Mouse (Mus musculus) lung, embryonic 16.5 days (tissue): Measurements from ENCODE around the gene Fbxl19. TPM values are rescaled to one million over a fixed set of nuclear protein-coding genes. Genes with fewer than 3 reads are reported as not detected.

Experiments
- ATAC-seq: fragments of 200-750 bp; cut with Nextera tagmentation; 2 replicates; pipeline ENCODE4 v1.8.0; 2017; ENCODE audit warnings: low read depth, mild to moderate bottlenecking, moderate library complexity
- H3K27ac ChIP-seq: fragments of 300-500 bp; sonication (generic); 2 replicates; pipeline ENCODE4 v1.5.1; 2014; ENCODE audit warnings: mild to moderate bottlenecking, control low read depth, low read length
- H3K27me3 ChIP-seq: fragments of 300-500 bp; sonication (generic); 2 replicates; pipeline ENCODE4 v1.6.1; 2014; ENCODE audit warnings: low read depth, low read length, mixed read lengths; ENCODE audit not compliant: control insufficient read depth, insufficient read depth
- H3K36me3 ChIP-seq: fragments of 300-500 bp; sonication (generic); 2 replicates; pipeline ENCODE4 v1.6.1; 2014; ENCODE audit warnings: low read length; ENCODE audit not compliant: control insufficient read depth, insufficient read depth
- H3K4me1 ChIP-seq: fragments of 300-500 bp; sonication (generic); replicated peaks from 2 replicates; pipeline ENCODE4 v1.6.1; 2014; ENCODE audit warnings: low read length, mixed read lengths; ENCODE audit not compliant: control insufficient read depth, insufficient read depth
- H3K4me2 ChIP-seq: fragments of 300-500 bp; sonication (generic); 2 replicates; pipeline ENCODE4 v1.6.1; 2014; ENCODE audit warnings: low read depth, low read length, control low read depth
- H3K4me3 ChIP-seq: fragments of 300-500 bp; sonication (generic); 2 replicates; pipeline ENCODE4 v1.5.1; 2014; ENCODE audit warnings: mild to moderate bottlenecking, low read length, control low read depth
- H3K9ac ChIP-seq: fragments of 300-500 bp; sonication (generic); 2 replicates; pipeline ENCODE4 v1.6.1; 2014; ENCODE audit warnings: low read length, control low read depth
- H3K9me3 ChIP-seq: fragments of 300-500 bp; sonication (generic); 2 replicates; pipeline ENCODE4 v1.6.1; 2016; ENCODE audit warnings: low read length; ENCODE audit not compliant: control insufficient read depth
- WGBS: fragments of 180-500 bp; shearing (Covaris S2); extraction: QIAGEN DNeasy Blood & Tissue Kit; methylation state at CpG from one replicate; pipeline ENCODE4 v1.1.7; 2014; 5-methylcytosine and 5-hydroxymethylcytosine counted together
- polyA plus RNA-seq: library from polyadenylated mRNA; unstranded; fragments of >200 nt; fragmentation: Nextera tagmentation; extraction: Ambion mirVana; gene quantifications from 2 replicates; pipeline ENCODE4 v1.2.1, GENCODE M21; 2015

Gene Fbxl19
- polyA plus RNA-seq, 1 experiment from 2014 or later, result 3.1 TPM

DNA sequence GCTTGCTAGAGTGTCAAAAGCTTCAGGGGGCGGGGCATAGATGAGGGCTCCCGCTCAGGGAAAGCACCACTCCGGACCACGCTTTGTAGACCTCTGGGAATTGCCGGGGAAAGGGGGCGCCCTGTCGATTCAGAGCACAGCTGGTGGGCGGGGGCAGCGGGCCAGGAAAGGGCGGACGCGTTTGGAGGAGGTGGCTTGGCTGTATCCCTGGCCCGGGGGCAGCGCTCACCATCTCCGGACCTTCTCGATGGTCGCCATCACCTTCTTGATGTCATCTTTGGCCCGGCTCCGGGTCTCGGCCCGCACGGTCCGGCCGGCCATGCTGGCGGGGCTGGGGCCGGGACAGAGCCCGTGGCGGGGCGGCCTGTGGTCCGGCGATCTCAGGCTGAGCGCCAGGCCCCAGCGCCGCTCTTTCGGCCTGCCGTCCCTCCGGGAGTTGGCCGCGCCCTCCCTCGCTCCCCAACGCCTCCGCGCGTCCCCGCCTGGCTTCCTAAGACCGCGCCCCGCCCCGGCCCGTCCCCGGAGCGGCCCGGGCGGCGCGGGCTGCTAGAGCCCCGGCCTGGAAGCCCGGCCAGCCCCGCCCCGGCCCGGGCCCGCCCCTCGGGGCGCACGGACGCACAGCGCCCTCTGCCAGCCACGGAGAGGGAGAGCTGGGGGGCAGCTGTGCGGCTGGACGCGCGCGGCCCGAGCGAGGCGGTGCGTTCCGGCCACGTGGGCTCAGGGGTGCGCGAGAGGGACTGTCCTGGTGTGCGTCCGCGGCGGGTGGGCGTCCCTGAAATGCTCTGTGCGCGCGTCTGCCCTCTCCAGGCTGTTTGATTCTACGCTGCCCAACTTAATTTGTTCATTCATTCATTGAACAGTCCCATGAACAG, 35.9 kb upstream of the Fbxl19 start, which contains the start of gene Bcl7c:
Bcl7c (minus strand) TSS at position 727 of the 872 bp plus-strand sequence.
- Histone ChIP-seq H3K9ac (peak within 1 kb of the TSS; percentile 87), H3K27me3 (no peaks in the 10 kb centered on the region), H3K36me3 (peaks cover 10% of the 10 kb centered on the region), H3K4me1 (peaks cover 32% of the 10 kb centered on the region), H3K9me3 (no peaks in the 10 kb centered on the region), H3K27ac (peak within 1 kb of the TSS; percentile 99), H3K4me2 (peak within 1 kb of the TSS; percentile 92), H3K4me3 (peak within 1 kb of the TSS; percentile 81)
- WGBS, result under 1% methylated on average over 66 of the region's 90 CpGs
- peak; percentile 86 for ATAC-seq

DNA sequence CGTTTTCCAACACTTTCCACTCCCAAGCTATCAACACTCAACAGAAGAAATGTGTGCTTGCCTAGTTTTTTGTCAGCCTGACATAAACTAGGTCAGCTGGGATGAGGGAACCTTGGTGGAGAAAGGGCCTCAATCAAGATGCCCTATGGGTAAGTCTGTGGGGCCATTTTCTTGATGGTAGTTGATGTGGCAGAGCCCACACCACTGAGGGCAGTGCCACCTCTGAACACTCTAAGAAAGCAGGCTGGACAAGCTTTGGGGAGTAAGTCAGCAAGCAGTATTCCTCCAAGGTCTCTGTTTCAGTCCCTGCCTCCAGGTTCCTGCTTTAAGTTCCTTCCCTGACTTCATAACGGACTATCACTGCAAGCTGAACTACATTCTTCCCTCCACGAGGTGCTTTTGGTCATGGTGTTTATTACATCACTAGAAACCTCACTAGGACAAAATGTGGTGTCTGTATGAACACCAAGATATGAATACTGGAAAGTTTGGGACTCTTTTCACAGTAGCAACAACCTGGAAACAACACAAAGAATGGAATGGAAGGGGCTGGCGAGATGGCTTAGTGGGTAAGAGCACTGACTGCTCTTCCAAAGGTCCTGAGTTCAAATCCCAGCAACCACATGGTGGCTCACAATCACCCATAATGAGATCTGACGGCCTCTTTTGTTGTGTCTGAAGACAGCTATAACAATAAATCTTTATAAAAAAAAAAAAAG, 34.9 kb upstream of the Fbxl19 start:
- ATAC-seq, result no peak
- Histone ChIP-seq H3K27ac (peak overlapping the region; percentile 99), H3K4me3 (peak overlapping the region; percentile 81), H3K9ac (peak overlapping the region; percentile 87), H3K4me2 (peak overlapping the region; percentile 92), H3K4me1 (peaks cover 33% of the 10 kb centered on the region), H3K9me3 (no peaks in the 10 kb centered on the region), H3K36me3 (peaks cover 3% of the 10 kb centered on the region), H3K27me3 (no peaks in the 10 kb centered on the region)
- WGBS, result 56% methylated on average over 5 of the region's 5 CpGs

DNA sequence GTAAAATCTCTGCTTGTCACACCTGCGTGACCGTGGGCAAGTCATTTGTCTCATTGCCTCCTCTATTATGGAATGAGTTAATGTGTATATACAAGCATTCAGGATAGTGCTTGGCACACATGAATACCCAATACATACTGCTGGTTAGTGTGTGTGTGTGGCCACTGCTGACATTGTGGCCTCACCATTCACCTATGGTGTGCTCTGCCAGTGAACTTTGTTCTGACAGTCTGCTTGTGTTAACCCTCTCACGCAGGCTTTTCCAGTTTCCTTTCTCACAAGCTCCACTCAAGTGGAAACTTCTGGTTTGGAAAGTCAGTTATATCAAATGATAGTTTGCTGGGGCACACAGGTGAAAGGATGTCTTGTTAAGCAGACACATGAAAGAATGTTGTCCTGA, 33.3 kb upstream of the Fbxl19 start:
- no peak overlapping the region for H3K4me3 ChIP-seq
- H3K4me2 ChIP-seq, result no peak overlapping the region
- H3K4me1 ChIP-seq, result peaks cover 33% of the 10 kb centered on the region
- H3K9me3 ChIP-seq, result no peaks in the 10 kb centered on the region
- no peaks in the 10 kb centered on the region; the same call in 1 of the 2 replicates for H3K36me3 ChIP-seq
- ATAC-seq, result no peak
- H3K27me3 ChIP-seq, result no peaks in the 10 kb centered on the region
- H3K9ac ChIP-seq, result no peak overlapping the region
- 77% methylated on average over 3 of the region's 3 CpGs for WGBS
- no peak overlapping the region; the same call in 1 of the 2 replicates for H3K27ac ChIP-seq

DNA sequence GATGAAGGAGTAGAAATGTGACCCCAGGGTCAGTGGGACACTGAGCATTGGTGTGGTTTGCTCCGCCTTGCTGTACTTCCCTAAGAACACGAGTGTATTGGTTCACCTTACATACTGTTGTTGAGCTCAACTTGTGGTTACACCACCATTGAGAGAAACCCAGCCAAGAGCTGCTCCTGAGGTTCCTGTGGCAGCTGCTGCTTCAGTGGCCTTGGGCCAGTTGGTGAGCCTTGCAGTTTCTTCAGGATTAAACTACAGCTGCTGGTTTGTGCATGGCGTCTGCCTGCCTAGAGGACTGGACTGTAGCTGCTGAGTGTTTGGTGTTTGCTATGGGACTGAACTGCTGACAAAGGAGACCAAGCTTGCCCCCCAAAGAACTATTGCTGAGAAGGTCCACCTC, 32.9 kb upstream of the Fbxl19 start:
- Histone ChIP-seq H3K4me1 (peaks cover 33% of the 10 kb centered on the region), H3K27ac (peak overlapping the region; percentile 93), H3K36me3 (no peaks in the 10 kb centered on the region), H3K9me3 (no peaks in the 10 kb centered on the region), H3K4me3 (no peak overlapping the region), H3K27me3 (no peaks in the 10 kb centered on the region), H3K9ac (no peak overlapping the region), H3K4me2 (no peak overlapping the region)
- ATAC-seq, result no peak
- 53% methylated on average over 3 of the region's 3 CpGs for WGBS

DNA sequence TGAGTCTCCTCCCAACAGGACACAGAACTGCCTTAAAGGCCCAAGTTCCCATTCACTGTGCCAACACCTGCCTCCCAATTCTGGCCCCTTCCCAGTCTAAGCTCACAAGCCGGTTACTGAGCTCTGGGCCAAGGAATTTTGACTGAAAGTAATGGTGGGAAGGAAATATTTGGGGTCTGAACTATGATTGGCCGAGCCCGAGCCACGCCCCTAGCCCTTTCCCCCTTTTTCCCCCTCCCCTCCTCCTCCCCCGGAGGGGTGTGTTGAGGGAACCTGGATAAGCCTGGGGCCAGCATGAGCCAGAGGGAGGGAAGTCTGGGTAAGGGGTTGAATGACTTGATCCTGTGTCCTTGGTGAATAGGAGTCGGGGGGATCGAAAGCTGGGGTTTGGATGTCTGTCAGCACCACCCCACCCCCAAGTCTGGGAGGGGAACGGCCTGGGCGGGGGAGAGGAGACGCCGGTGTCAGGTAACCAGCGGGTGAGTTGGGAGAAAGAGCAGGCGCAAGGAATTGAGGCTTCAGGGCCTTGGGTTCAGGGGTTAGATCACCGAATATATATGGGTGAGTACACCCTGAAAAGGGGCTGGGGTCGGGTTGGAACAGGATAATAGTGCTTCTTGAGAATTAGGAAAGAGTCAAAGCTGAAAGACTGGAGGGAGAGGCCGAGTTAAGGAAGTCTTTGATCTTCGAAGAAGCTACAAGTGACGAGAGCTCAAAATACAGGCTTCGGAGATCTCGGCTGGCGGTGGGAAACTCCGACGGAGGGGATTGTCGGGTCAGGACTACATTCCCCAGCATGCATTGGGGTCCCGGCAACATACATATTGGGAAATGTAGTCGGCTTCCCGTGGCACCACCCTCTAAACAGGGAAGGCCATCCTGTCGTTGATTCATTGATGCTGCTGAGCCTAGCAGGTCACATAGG, 31.6 kb upstream of the Fbxl19 start, which contains the start of gene Ctf1:
Ctf1 (plus strand) TSS at position 276 of the 925 bp plus-strand sequence.
- ATAC-seq, result peak; percentile 46
- no peaks in the 10 kb centered on the region for H3K9me3 ChIP-seq
- peak within 1 kb of the TSS; percentile 63 for H3K9ac ChIP-seq
- H3K4me1 ChIP-seq, result peaks cover 33% of the 10 kb centered on the region
- peak within 1 kb of the TSS; percentile 49 for H3K4me3 ChIP-seq
- no peaks in the 10 kb centered on the region for H3K36me3 ChIP-seq
- H3K4me2 ChIP-seq, result peak within 1 kb of the TSS; percentile 63
- WGBS, result 2% methylated on average over 27 of the region's 28 CpGs
- H3K27me3 ChIP-seq, result no peaks in the 10 kb centered on the region
- peak within 1 kb of the TSS; percentile 93 for H3K27ac ChIP-seq

DNA sequence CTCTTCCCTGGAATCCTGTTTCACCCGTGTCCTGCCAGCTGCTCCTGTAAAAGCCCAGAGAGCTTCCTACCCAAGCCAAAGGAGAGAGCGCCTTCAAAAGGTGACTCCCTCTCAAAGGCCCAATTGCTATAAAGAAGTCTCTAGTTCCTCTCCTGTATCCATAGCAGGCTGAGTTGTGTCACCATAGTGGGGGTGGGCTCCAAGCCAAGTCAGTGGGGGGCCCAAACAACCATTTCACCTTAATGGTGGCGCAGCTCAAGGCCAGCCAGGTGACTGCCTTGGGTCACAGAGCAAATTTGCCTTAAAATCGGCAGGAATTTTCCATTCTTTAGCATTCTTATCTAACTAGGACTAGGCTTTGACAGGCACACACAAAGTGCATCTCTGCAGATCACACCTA, 29.5 kb upstream of the Fbxl19 start:
- no peaks in the 10 kb centered on the region for H3K36me3 ChIP-seq
- no peak overlapping the region for H3K9ac ChIP-seq
- peaks cover 24% of the 10 kb centered on the region for H3K4me1 ChIP-seq
- no peak overlapping the region for H3K4me2 ChIP-seq
- ATAC-seq, result no peak
- no peak overlapping the region for H3K4me3 ChIP-seq
- H3K27ac ChIP-seq, result no peak overlapping the region
- H3K9me3 ChIP-seq, result no peaks in the 10 kb centered on the region
- 81% methylated on average over 4 of the region's 4 CpGs for WGBS
- H3K27me3 ChIP-seq, result no peaks in the 10 kb centered on the region

DNA sequence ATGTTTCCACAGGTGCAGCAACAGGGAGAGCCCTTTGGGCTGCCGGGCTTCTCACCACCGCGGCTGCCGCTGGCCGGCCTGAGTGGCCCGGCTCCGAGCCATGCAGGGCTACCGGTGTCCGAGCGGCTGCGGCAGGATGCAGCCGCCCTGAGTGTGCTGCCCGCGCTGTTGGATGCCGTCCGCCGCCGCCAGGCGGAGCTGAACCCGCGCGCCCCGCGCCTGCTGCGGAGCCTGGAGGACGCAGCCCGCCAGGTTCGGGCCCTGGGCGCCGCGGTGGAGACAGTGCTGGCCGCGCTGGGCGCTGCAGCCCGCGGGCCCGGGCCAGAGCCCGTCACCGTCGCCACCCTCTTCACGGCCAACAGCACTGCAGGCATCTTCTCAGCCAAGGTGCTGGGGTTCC, 27.4 kb upstream of the Fbxl19 start:
- peak; percentile 54 for ATAC-seq
- H3K4me2 ChIP-seq, result peak overlapping the region; percentile 78
- peaks cover 17% of the 10 kb centered on the region for H3K4me1 ChIP-seq
- no peaks in the 10 kb centered on the region for H3K27me3 ChIP-seq
- H3K9me3 ChIP-seq, result no peaks in the 10 kb centered on the region
- WGBS, result 3% methylated on average over 36 of the region's 41 CpGs
- peak overlapping the region; percentile 71 for H3K9ac ChIP-seq
- peak overlapping the region; percentile 46 for H3K4me3 ChIP-seq
- H3K27ac ChIP-seq, result no peak overlapping the region
- H3K36me3 ChIP-seq, result no peaks in the 10 kb centered on the region

DNA sequence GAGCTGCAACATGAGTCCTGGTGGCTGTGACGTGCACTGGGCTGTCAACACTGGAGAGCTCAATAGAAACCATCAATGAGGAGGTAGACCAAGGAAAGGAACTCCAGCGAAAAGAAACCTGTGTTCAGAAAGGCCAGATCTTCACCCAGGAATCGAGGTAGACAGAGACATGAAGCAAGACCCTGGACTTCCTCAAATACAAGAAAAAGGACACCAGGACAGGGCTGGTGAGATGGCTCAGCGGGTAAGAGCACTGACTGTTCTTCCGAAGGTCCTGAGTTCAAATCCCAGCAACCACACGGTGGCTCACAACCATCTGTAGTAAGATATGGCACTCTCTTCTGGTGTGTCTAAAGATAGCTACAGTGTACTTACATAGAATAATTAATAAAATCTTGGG, 26.0 kb upstream of the Fbxl19 start:
- H3K9ac ChIP-seq, result no peak overlapping the region
- H3K9me3 ChIP-seq, result no peaks in the 10 kb centered on the region
- no peaks in the 10 kb centered on the region for H3K36me3 ChIP-seq
- no peak for ATAC-seq
- no peak overlapping the region for H3K27ac ChIP-seq
- H3K4me1 ChIP-seq, result peaks cover 12% of the 10 kb centered on the region
- no peak overlapping the region for H3K4me3 ChIP-seq
- 87% methylated on average over 6 of the region's 6 CpGs for WGBS
- H3K4me2 ChIP-seq, result no peak overlapping the region
- H3K27me3 ChIP-seq, result no peaks in the 10 kb centered on the region
